Mouse (Mus musculus): Measurements from ENCODE around the gene Zan. TPM values are rescaled to one million over a fixed set of nuclear protein-coding genes. Genes with fewer than 3 reads are reported as not detected.
"Not testable (repeated sequence)": the region's sequence is repeated elsewhere in the genome, so short reads cannot be mapped to it uniquely, and the experiment has no call there.

The Zan gene
- polyA plus RNA-seq, 1 experiment: 0.83 TPM

DNA sequence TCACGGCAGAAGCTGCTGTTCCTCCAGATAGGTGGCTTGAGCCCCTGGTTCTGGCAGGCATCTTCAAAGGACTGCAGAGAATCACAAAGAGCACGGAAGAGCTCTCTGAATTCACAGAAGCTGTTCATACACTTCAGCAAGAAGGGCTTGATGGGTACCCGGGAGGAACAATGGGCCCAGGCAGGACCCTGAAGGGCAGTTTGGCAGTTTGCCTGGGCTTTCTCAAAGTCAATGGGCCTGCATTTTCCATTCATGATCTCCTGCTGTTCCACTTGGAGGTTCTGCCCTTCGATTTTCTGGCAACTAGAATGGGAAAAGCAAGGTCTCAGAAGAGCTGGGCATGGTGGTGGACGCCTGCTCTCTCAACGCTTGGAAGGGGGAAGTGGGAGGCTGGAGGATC, 43.0 kb downstream of the Zan start:
- no peak for DNase-seq
- no peak overlapping the region for H3K4me3 ChIP-seq (replicated peaks; ENCODE audit: extremely low read depth, low read depth, low read length)
- TF ChIP-seq CTCF (IDR thresholded peaks at IDR 0.05; ENCODE audit: insufficient read depth, low read length) (no peak), POLR2A (IDR thresholded peaks at IDR 0.05; ENCODE audit: borderline replicate concordance, extremely low read depth, low read depth, low read length) (no peak)
- H3K4me1 ChIP-seq (ENCODE audit: control insufficient read depth, insufficient read depth, low read length): no peaks in the 10 kb centered on the region
- WGBS: 46% methylated on average over 6 of the region's 6 CpGs

DNA sequence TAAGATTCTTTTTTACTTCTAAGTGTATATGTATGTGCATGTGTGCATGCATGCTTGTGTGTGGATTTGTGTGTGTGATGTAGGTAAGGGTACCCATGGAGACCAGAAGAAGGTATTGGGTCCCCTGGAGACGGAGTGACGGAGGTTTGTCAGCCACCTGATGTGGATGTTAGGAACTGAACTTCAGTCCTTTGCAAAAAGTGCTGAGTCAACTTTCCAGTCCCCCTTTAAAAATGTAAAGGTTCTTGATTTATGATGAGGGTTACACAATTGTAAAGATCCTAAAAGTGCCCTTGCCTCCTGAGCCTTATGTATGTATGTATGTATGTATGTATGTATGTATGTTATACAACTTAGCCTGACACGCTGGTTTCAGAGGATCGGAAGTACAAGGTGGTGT, 46.5 kb downstream of the Zan start:
- not testable (repeated sequence) for H3K4me3 ChIP-seq (replicated peaks; ENCODE audit: extremely low read depth, low read depth, low read length); DNase-seq; H3K4me1 ChIP-seq (ENCODE audit: control insufficient read depth, insufficient read depth, low read length)
- 72% methylated on average over 4 of the region's 4 CpGs for WGBS

DNA sequence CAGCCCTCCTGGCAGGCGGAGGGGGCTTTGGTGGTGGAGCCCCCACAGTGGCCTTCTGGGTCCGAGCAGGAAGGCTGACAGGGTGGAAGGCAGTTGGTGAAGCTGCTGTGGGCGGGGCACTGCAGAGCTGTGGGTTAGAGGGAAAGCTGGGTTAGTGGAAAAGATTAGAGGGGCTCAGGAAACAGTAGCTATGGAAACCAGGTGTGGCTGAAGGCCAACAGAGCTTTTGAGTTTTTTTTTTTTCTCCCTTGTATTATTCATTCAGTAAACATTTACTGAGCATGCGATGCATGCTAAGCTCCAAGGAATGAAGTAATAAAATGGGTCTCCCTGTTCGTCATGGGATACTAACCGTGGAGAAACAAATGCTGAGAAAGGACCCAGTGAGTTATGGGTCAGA, 51.2 kb downstream of the Zan start:
- TF ChIP-seq CTCF (IDR thresholded peaks at IDR 0.05; ENCODE audit: insufficient read depth, low read length) (no peak), POLR2A (IDR thresholded peaks at IDR 0.05; ENCODE audit: borderline replicate concordance, extremely low read depth, low read depth, low read length) (no peak)
- no peak for DNase-seq
- no peak overlapping the region for H3K4me3 ChIP-seq (replicated peaks; ENCODE audit: extremely low read depth, low read depth, low read length)
- no peaks in the 10 kb centered on the region for H3K4me1 ChIP-seq (ENCODE audit: control insufficient read depth, insufficient read depth, low read length)
- 40% methylated on average over 6 of the region's 6 CpGs for WGBS

DNA sequence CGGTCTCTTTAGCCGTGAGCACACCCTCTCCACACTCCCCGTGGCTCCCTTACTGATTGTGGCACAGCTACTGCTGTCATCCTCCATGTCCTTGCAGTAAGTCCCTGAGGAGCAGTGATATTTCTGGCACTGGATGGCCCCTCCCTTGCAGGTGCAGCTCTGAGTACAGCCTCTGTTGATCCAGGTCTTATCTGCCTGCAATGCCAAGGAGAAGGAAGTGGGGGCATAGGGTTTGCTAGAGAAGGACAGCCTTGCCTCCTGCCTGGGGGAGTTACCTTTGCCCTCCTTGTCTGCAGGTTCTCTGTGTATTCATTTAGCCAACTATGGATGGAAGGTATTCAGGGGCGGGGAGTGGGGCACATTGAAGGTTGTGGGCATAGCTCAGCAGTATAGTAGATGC, 57.0 kb downstream of the Zan start:
- WGBS: 70% methylated on average over 4 of the region's 4 CpGs
- H3K4me3 ChIP-seq (replicated peaks; ENCODE audit: extremely low read depth, low read depth, low read length): no peak overlapping the region
- DNase-seq: no peak
- TF ChIP-seq CTCF (IDR thresholded peaks at IDR 0.05; ENCODE audit: insufficient read depth, low read length): no peak
- TF ChIP-seq POLR2A (IDR thresholded peaks at IDR 0.05; ENCODE audit: borderline replicate concordance, extremely low read depth, low read depth, low read length): no peak
- H3K4me1 ChIP-seq (ENCODE audit: control insufficient read depth, insufficient read depth, low read length): no peaks in the 10 kb centered on the region

DNA sequence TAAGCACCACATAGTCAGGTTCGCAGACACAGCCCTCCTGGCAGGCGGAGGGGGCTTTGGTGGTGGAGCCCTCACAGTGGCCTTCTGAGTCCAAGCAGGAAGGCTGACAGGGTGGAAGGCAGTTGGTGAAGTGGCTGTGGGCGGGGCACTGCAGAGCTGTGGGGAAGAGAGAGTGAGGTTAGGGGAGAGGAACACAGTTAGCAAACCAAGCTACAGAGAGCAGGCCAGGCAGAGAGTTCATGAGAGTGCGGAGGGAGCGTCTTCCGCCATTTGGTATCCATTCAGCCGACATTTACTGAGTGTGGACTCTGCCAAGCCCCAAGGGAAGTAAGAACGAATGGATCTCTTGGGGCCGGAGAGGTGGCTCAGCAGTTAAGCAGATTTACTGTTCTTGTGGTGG, 57.8 kb downstream of the Zan start:
- 57% methylated on average over 9 of the region's 9 CpGs for WGBS
- Histone ChIP-seq H3K4me1 (ENCODE audit: control insufficient read depth, insufficient read depth, low read length) (no peaks in the 10 kb centered on the region), H3K4me3 (replicated peaks; ENCODE audit: extremely low read depth, low read depth, low read length) (no peak overlapping the region)
- TF ChIP-seq CTCF (IDR thresholded peaks at IDR 0.05; ENCODE audit: insufficient read depth, low read length) (no peak), POLR2A (IDR thresholded peaks at IDR 0.05; ENCODE audit: borderline replicate concordance, extremely low read depth, low read depth, low read length) (no peak)
- DNase-seq: no peak

DNA sequence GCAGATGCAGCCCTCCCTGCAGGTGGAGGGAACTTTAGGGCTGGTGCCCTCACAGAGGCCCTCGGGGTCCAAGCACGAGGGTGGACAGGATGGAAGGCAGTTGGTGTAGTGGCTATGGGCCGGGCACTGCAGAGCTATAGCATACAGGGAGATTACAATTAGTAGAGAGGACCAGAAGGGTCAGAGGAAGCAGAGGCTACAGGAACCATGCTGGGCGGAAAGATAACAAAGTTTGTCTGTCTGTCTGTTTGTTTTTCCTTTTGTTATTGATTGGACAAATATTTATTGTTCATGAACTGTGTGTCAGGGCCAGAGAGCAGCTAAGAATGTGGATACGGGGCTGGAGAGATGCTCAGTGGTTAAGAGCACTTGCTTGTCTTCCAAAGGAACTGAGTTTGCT, 62.6 kb downstream of the Zan start:
- H3K4me3 ChIP-seq (replicated peaks; ENCODE audit: extremely low read depth, low read depth, low read length): no peak overlapping the region
- 26% methylated on average over 5 of the region's 5 CpGs for WGBS
- H3K4me1 ChIP-seq (ENCODE audit: control insufficient read depth, insufficient read depth, low read length): no peaks in the 10 kb centered on the region
- DNase-seq: no peak
- TF ChIP-seq CTCF (IDR thresholded peaks at IDR 0.05; ENCODE audit: insufficient read depth, low read length) (no peak), POLR2A (IDR thresholded peaks at IDR 0.05; ENCODE audit: borderline replicate concordance, extremely low read depth, low read depth, low read length) (no peak)

DNA sequence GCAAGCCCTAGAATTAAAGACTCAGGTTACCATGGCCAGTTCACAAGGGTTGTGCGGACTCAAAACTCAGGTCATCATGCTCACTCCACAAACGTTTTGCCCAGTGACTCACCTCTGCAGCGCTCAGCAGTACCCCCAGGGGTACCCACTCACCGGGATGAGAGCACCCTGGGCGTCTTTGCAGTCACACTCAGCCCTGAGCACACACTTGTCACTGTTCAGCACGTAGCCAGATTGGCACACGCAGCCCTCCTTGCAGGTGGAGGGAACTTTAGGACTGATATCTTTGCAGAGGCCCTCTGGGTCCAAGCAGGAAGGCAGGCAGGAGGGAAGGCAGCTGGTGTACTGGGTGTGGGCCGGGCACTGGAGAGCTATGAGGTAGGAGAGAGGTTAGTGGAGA, 65.6 kb downstream of the Zan start:
- WGBS: 55% methylated on average over 8 of the region's 8 CpGs
- TF ChIP-seq CTCF (IDR thresholded peaks at IDR 0.05; ENCODE audit: insufficient read depth, low read length) (no peak), POLR2A (IDR thresholded peaks at IDR 0.05; ENCODE audit: borderline replicate concordance, extremely low read depth, low read depth, low read length) (no peak)
- DNase-seq: no peak
- Histone ChIP-seq H3K4me3 (replicated peaks; ENCODE audit: extremely low read depth, low read depth, low read length) (no peak overlapping the region), H3K4me1 (ENCODE audit: control insufficient read depth, insufficient read depth, low read length) (no peaks in the 10 kb centered on the region)

DNA sequence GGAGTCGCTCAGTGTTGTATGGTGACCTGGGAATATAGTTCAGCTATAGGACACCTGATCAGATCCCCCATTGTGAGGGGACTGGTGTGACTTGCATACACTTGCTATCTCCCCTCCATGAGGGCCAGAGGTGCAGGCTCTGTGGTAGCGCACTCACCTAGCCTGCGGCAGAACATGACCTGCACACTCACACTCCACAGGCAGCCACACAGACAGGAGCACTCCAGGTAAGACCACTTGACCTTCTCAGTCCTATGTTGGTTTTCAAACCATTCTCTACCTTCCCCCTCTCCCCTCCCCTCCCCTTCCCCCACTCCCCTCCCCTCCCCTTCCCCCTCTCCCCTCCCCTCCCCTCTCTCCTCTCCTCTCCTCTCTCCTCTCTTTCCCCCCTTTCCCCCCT, 66.3 kb downstream of the Zan start:
- no peak for DNase-seq
- WGBS: 70% methylated on average over 3 of the region's 3 CpGs
- Histone ChIP-seq H3K4me1 (ENCODE audit: control insufficient read depth, insufficient read depth, low read length) (no peaks in the 10 kb centered on the region), H3K4me3 (replicated peaks; ENCODE audit: extremely low read depth, low read depth, low read length) (no peak overlapping the region)
- TF ChIP-seq CTCF (IDR thresholded peaks at IDR 0.05; ENCODE audit: insufficient read depth, low read length): no peak
- TF ChIP-seq POLR2A (IDR thresholded peaks at IDR 0.05; ENCODE audit: borderline replicate concordance, extremely low read depth, low read depth, low read length): no peak

DNA sequence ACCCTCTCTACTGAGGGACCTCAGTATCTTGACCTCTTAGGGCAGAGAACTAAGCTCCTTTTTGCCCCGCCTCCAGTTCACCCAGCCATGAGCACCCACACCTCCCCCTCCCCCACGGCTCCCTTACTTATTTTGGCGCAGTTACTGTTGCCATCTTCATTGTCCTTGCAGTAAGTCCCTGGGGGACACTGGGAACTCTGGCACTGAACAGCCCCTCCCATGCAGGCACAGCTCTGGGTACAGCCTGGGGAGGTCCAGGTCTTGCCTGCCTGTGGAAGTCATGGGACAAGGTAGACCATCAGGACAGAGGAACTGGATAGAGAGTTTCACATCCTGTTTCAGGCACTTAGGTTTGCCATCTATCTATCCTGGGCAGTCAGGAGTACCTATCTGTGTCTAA, 66.8 kb downstream of the Zan start:
- WGBS: 72% methylated on average over 3 of the region's 3 CpGs
- Histone ChIP-seq H3K4me1 (ENCODE audit: control insufficient read depth, insufficient read depth, low read length) (no peaks in the 10 kb centered on the region), H3K4me3 (replicated peaks; ENCODE audit: extremely low read depth, low read depth, low read length) (no peak overlapping the region)
- TF ChIP-seq CTCF (IDR thresholded peaks at IDR 0.05; ENCODE audit: insufficient read depth, low read length) (no peak), POLR2A (IDR thresholded peaks at IDR 0.05; ENCODE audit: borderline replicate concordance, extremely low read depth, low read depth, low read length) (no peak)
- DNase-seq: no peak

DNA sequence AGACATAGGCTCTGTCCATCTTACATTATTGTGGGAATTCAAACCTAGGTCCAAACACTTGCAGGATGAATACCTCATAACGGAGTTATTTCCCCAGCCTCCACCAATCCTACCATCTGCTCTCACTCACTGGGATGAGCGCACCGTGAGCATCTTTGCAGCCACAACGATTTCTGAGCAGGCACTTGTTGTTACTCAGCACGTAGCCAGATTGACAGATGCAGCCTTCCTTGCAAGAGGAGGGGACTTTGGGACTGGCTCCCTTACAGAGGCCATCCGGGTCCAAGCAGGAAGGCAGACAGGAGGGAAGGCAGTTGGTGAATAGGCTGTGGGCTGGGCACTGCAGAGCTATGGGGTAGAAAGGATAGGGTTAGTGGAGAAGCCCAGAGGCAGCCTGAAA, 67.4 kb downstream of the Zan start:
- no peak for DNase-seq
- WGBS: 66% methylated on average over 6 of the region's 6 CpGs
- no peak overlapping the region for H3K4me3 ChIP-seq (replicated peaks; ENCODE audit: extremely low read depth, low read depth, low read length)
- TF ChIP-seq CTCF (IDR thresholded peaks at IDR 0.05; ENCODE audit: insufficient read depth, low read length): no peak
- no peak for TF ChIP-seq POLR2A (IDR thresholded peaks at IDR 0.05; ENCODE audit: borderline replicate concordance, extremely low read depth, low read depth, low read length)
- H3K4me1 ChIP-seq (ENCODE audit: control insufficient read depth, insufficient read depth, low read length): no peaks in the 10 kb centered on the region

DNA sequence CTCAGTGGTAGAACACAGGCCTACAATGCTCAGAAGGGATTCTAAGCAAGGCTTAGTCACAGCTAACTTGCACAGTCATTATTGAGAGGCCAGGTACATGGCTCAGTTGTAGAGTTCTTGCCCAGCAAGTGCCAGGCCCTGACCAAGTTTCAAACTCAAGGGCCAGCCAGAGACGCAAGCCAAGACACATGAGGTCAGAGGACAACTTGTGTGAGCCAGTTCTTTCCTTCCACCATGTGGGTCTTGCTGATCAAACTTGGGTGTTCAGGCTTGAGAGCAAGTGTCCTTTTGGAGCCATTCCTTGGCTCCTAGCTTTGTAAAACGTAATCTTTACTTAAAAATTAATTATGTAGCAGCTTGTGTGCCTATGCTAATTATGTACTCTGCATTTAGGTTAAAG, 72.8 kb downstream of the Zan start:
- WGBS: 72% methylated on average over 2 of the region's 2 CpGs
- TF ChIP-seq CTCF (IDR thresholded peaks at IDR 0.05; ENCODE audit: insufficient read depth, low read length): no peak
- TF ChIP-seq POLR2A (IDR thresholded peaks at IDR 0.05; ENCODE audit: borderline replicate concordance, extremely low read depth, low read depth, low read length): no peak
- no peak for DNase-seq
- Histone ChIP-seq H3K4me1 (ENCODE audit: control insufficient read depth, insufficient read depth, low read length) (no peaks in the 10 kb centered on the region), H3K4me3 (replicated peaks; ENCODE audit: extremely low read depth, low read depth, low read length) (no peak overlapping the region)

All from lung, adult 2 months (tissue).